Mouse (Mus musculus) hindbrain, embryonic 13.5 days (tissue): ENCODE data around the gene Fank1. TPM values are rescaled to one million over a fixed set of nuclear protein-coding genes. Genes with fewer than 3 reads are reported as not detected.

Experiments
- ATAC-seq: fragments of 200-750 bp; cut with Nextera tagmentation; 2 replicates; pipeline ENCODE4 v1.8.0; 2017; ENCODE audit warnings: moderate TSS enrichment; ENCODE audit not compliant: low FRiP score
- H3K27ac ChIP-seq: fragments of 300-500 bp; sonication (generic); 2 replicates; pipeline ENCODE4 v1.5.1; 2015; ENCODE audit warnings: inconsistent platforms, mild to moderate bottlenecking, moderate library complexity
- H3K27me3 ChIP-seq: fragments of 300-500 bp; sonication (generic); 2 replicates; pipeline ENCODE4 v1.6.1; 2015; ENCODE audit warnings: mild to moderate bottlenecking, inconsistent platforms
- H3K36me3 ChIP-seq: fragments of 300-500 bp; sonication (generic); 2 replicates; pipeline ENCODE4 v1.6.1; 2015; ENCODE audit warnings: mild to moderate bottlenecking, inconsistent platforms
- H3K4me1 ChIP-seq: fragments of 300-500 bp; sonication (generic); replicated peaks from 2 replicates; pipeline ENCODE4 v1.6.1; 2015; ENCODE audit warnings: inconsistent platforms
- H3K4me2 ChIP-seq: fragments of 300-500 bp; sonication (generic); 2 replicates; pipeline ENCODE4 v1.6.1; 2015; ENCODE audit warnings: inconsistent platforms, mild to moderate bottlenecking, moderate library complexity
- H3K4me3 ChIP-seq: fragments of 300-500 bp; sonication (generic); 2 replicates; pipeline ENCODE4 v1.5.1; 2015; ENCODE audit warnings: mild to moderate bottlenecking, inconsistent platforms
- H3K9ac ChIP-seq: fragments of 300-500 bp; sonication (generic); 2 replicates; pipeline ENCODE4 v1.6.1; 2015; ENCODE audit warnings: mild to moderate bottlenecking, inconsistent platforms
- H3K9me3 ChIP-seq: fragments of 300-500 bp; sonication (generic); 2 replicates; pipeline ENCODE4 v1.6.1; 2016; ENCODE audit warnings: inconsistent platforms
- WGBS: fragments of 180-500 bp; shearing (Covaris S2); methylation state at CpG from one replicate; pipeline ENCODE4 v1.1.7; 2015; 5-methylcytosine and 5-hydroxymethylcytosine counted together
- polyA plus RNA-seq: library from polyadenylated mRNA; unstranded; fragments of >200 nt; fragmentation: Nextera tagmentation; extraction: Ambion mirVana; gene quantifications from 2 replicates; pipeline ENCODE4 v1.2.1, GENCODE M21; 2015

Gene Fank1
- polyA plus RNA-seq, 1 experiment from 2014 or later: 3.3 TPM

- no peak overlapping the region for H3K27ac ChIP-seq
- no peaks in the 10 kb centered on the region for H3K9me3 ChIP-seq
- no peaks in the 10 kb centered on the region for H3K27me3 ChIP-seq
- H3K4me2 ChIP-seq: no peak overlapping the region
- H3K9ac ChIP-seq: no peak overlapping the region
- peaks cover 5% of the 10 kb centered on the region; the same call in 1 of the 2 replicates for H3K4me1 ChIP-seq
- peaks cover 18% of the 10 kb centered on the region for H3K36me3 ChIP-seq
- ATAC-seq: no peak
- WGBS: 68% methylated on average over 5 of the region's 5 CpGs
- H3K4me3 ChIP-seq: no peak overlapping the region
Measured at GRCm38 (mm10) chr7:133750666-133751065, 26.0 kb upstream of the Fank1 start.

- no peak for ATAC-seq
- peaks cover 5% of the 10 kb centered on the region for H3K4me1 ChIP-seq
- no peak overlapping the region for H3K4me2 ChIP-seq
- H3K36me3 ChIP-seq: peaks cover 18% of the 10 kb centered on the region
- no peak overlapping the region for H3K27ac ChIP-seq
- 93% methylated on average over 5 of the region's 5 CpGs for WGBS
- H3K27me3 ChIP-seq: no peaks in the 10 kb centered on the region
- no peaks in the 10 kb centered on the region for H3K9me3 ChIP-seq
- no peak overlapping the region for H3K9ac ChIP-seq
- no peak overlapping the region for H3K4me3 ChIP-seq
Measured at GRCm38 (mm10) chr7:133751163-133751562, 25.5 kb upstream of the Fank1 start.

- ATAC-seq: no peak
- Histone ChIP-seq H3K9me3 (no peaks in the 10 kb centered on the region), H3K36me3 (0 out of 2 replicates have a peak, but pooled peaks cover 4% of the 10 kb centered on the region), H3K4me3 (no peak overlapping the region), H3K4me2 (0 out of 2 replicates have a peak overlapping the region, but pooled peaks have one; percentile 3), H3K27ac (no peak overlapping the region), H3K27me3 (no peaks in the 10 kb centered on the region), H3K9ac (no peak overlapping the region), H3K4me1 (peaks cover 21% of the 10 kb centered on the region)
- WGBS: 49% methylated on average over 5 of the region's 5 CpGs
Measured at GRCm38 (mm10) chr7:133757961-133758455, 18.7 kb upstream of the Fank1 start.

GRCm38 (mm10) chr7:133758716-133759115, 17.9 kb upstream of the Fank1 start:
- WGBS: 95% methylated on average over 5 of the region's 5 CpGs
- H3K9ac ChIP-seq: no peak overlapping the region
- H3K4me3 ChIP-seq: no peak overlapping the region
- ATAC-seq: no peak
- H3K4me2 ChIP-seq: peak overlapping the region; percentile 50; the same call in 1 of the 2 replicates
- H3K27me3 ChIP-seq: no peaks in the 10 kb centered on the region
- no peak overlapping the region for H3K27ac ChIP-seq
- H3K4me1 ChIP-seq: peaks cover 21% of the 10 kb centered on the region
- H3K36me3 ChIP-seq: 0 out of 2 replicates have a peak, but pooled peaks cover 4% of the 10 kb centered on the region
- no peaks in the 10 kb centered on the region for H3K9me3 ChIP-seq

GRCm38 (mm10) chr7:133759611-133760353, 16.9 kb upstream of the Fank1 start:
- peaks cover 26% of the 10 kb centered on the region for H3K4me1 ChIP-seq
- H3K4me3 ChIP-seq: peak overlapping the region; percentile 25
- WGBS: 2% methylated on average over 27 of the region's 27 CpGs
- H3K9ac ChIP-seq: peak overlapping the region; percentile 60; the same call in 1 of the 2 replicates
- ATAC-seq: peak; percentile 80
- no peaks in the 10 kb centered on the region for H3K27me3 ChIP-seq
- H3K9me3 ChIP-seq: no peaks in the 10 kb centered on the region
- H3K27ac ChIP-seq: peak overlapping the region; percentile 73
- peak overlapping the region; percentile 50 for H3K4me2 ChIP-seq
- 0 out of 2 replicates have a peak, but pooled peaks cover 4% of the 10 kb centered on the region for H3K36me3 ChIP-seq

- Histone ChIP-seq H3K4me2 (no peak overlapping the region), H3K4me1 (peaks cover 34% of the 10 kb centered on the region), H3K4me3 (no peak overlapping the region), H3K36me3 (no peaks in the 10 kb centered on the region), H3K9me3 (no peaks in the 10 kb centered on the region), H3K27ac (no peak overlapping the region), H3K27me3 (no peaks in the 10 kb centered on the region), H3K9ac (no peak overlapping the region)
- ATAC-seq: no peak
- 86% methylated on average over 6 of the region's 6 CpGs for WGBS
Measured at GRCm38 (mm10) chr7:133762696-133763095, 14.0 kb upstream of the Fank1 start.

- ATAC-seq: no peak
- Histone ChIP-seq H3K4me1 (peaks cover 29% of the 10 kb centered on the region), H3K27ac (peak overlapping the region; percentile 35; the same call in 1 of the 2 replicates), H3K4me3 (no peak overlapping the region), H3K9me3 (no peaks in the 10 kb centered on the region), H3K9ac (no peak overlapping the region), H3K36me3 (no peaks in the 10 kb centered on the region), H3K4me2 (no peak overlapping the region), H3K27me3 (no peaks in the 10 kb centered on the region)
- WGBS: 76% methylated on average over 2 of the region's 2 CpGs
Measured at GRCm38 (mm10) chr7:133764425-133764824, 12.2 kb upstream of the Fank1 start.

- H3K27ac ChIP-seq: peak overlapping the region; percentile 61
- H3K4me1 ChIP-seq: peaks cover 20% of the 10 kb centered on the region
- no peak overlapping the region for H3K4me3 ChIP-seq
- ATAC-seq: no peak; the same call in none of the 2 replicates
- H3K4me2 ChIP-seq: no peak overlapping the region
- no peak overlapping the region for H3K9ac ChIP-seq
- H3K36me3 ChIP-seq: no peaks in the 10 kb centered on the region
- H3K9me3 ChIP-seq: no peaks in the 10 kb centered on the region
- 67% methylated on average over 10 of the region's 10 CpGs for WGBS
- no peaks in the 10 kb centered on the region for H3K27me3 ChIP-seq
Measured at GRCm38 (mm10) chr7:133765240-133765848, 11.3 kb upstream of the Fank1 start.

GRCm38 (mm10) chr7:133765849-133766243, 10.8 kb upstream of the Fank1 start:
- WGBS: 61% methylated on average over 13 of the region's 13 CpGs
- H3K36me3 ChIP-seq: no peaks in the 10 kb centered on the region
- peak overlapping the region; percentile 61 for H3K27ac ChIP-seq
- peaks cover 20% of the 10 kb centered on the region for H3K4me1 ChIP-seq
- H3K9ac ChIP-seq: no peak overlapping the region
- no peaks in the 10 kb centered on the region for H3K9me3 ChIP-seq
- no peak overlapping the region for H3K4me3 ChIP-seq
- H3K4me2 ChIP-seq: no peak overlapping the region
- ATAC-seq: peak; percentile 88
- no peaks in the 10 kb centered on the region for H3K27me3 ChIP-seq

- H3K27ac ChIP-seq: no peak overlapping the region
Measured at GRCm38 (mm10) chr7:133768027-133768426, 8.6 kb upstream of the Fank1 start.

GRCm38 (mm10) chr7:133768517-133768916, 8.1 kb upstream of the Fank1 start:
- no peaks in the 10 kb centered on the region for H3K27me3 ChIP-seq
- no peak overlapping the region for H3K9ac ChIP-seq
- no peak overlapping the region; the same call in 1 of the 2 replicates for H3K27ac ChIP-seq
- H3K9me3 ChIP-seq: no peaks in the 10 kb centered on the region
- H3K4me2 ChIP-seq: no peak overlapping the region
- no peaks in the 10 kb centered on the region for H3K36me3 ChIP-seq
- 71% methylated on average over 5 of the region's 5 CpGs for WGBS
- H3K4me1 ChIP-seq: peaks cover 20% of the 10 kb centered on the region
- no peak for ATAC-seq
- no peak overlapping the region for H3K4me3 ChIP-seq

More at GRCm38 (mm10) chr7:133768027-133768426, 8.6 kb upstream of the Fank1 start:
- 88% methylated on average over 4 of the region's 4 CpGs for WGBS
- peaks cover 20% of the 10 kb centered on the region for H3K4me1 ChIP-seq
- no peaks in the 10 kb centered on the region for H3K36me3 ChIP-seq
- H3K27me3 ChIP-seq: no peaks in the 10 kb centered on the region
- H3K4me2 ChIP-seq: no peak overlapping the region
- H3K9ac ChIP-seq: no peak overlapping the region
- H3K9me3 ChIP-seq: no peaks in the 10 kb centered on the region
- ATAC-seq: no peak
- no peak overlapping the region for H3K4me3 ChIP-seq

- Histone ChIP-seq H3K4me2 (peak overlapping the region; percentile 87), H3K9ac (no peak overlapping the region; the same call in 1 of the 2 replicates), H3K9me3 (no peaks in the 10 kb centered on the region), H3K27me3 (no peaks in the 10 kb centered on the region), H3K36me3 (no peaks in the 10 kb centered on the region), H3K27ac (no peak overlapping the region), H3K4me3 (peak overlapping the region; percentile 80), H3K4me1 (peaks cover 22% of the 10 kb centered on the region)
- no peak for ATAC-seq
- 47% methylated on average over 5 of the region's 5 CpGs for WGBS
Measured at GRCm38 (mm10) chr7:133775179-133775578, 1.5 kb upstream of the Fank1 start.
